Comparison of ENCODE assay signal across 10 mouse cellular contexts in genomic region chr6:135150311-135150710, GRCm38 (mm10). TPM values are rescaled to one million over a fixed set of nuclear protein-coding genes. Genes with fewer than 3 reads are reported as not detected.
A peak's percentile ranks its signal among the peaks of the same experiment; 100 is the strongest.
DNase-seq lines count a peak whose midpoint lies in the region; ATAC-seq lines count a peak whose summit lies in the region.
"Had no signal": no experiment of that assay in that cellular context is flagged by ENCODE, and none has a peak within 500 bp of the region (broad histone marks: within the 10 kb centered on the region; RNA-seq: fewer than 3 reads in every experiment).

No protein-coding gene starts in this region.

- no peak overlapping the region for H3K9ac ChIP-seq in midbrain, embryonic 14.5 days (replicated peaks; ENCODE audit: low read length)
- no peak overlapping the region for H3K9ac ChIP-seq in midbrain, embryonic 15.5 days
- no peak overlapping the region for H3K9ac ChIP-seq in lung, embryonic 16.5 days (ENCODE audit: low read length)
- H3K9ac ChIP-seq: heart, embryonic 15.5 days had no signal

- H3K27me3 ChIP-seq in midbrain, embryonic 14.5 days (ENCODE audit: control insufficient read depth, insufficient read depth, low read length), result no peaks in the 10 kb centered on the region
- H3K27me3 ChIP-seq in midbrain, embryonic 15.5 days (replicated peaks), result no peaks in the 10 kb centered on the region
- H3K27me3 ChIP-seq in lung, embryonic 16.5 days (ENCODE audit: control insufficient read depth, insufficient read depth, low read depth, low read length), result no peaks in the 10 kb centered on the region

- no peak for ATAC-seq in midbrain, embryonic 14.5 days (ENCODE audit: low FRiP score, low TSS enrichment)
- ATAC-seq in midbrain, embryonic 15.5 days (replicated peaks), result no peak
- ATAC-seq in erythroblast, adult 5-6 weeks (replicated peaks; ENCODE audit: low FRiP score, poor library complexity, severe bottlenecking), result peak; percentile 76
- peak; percentile 61; the same call in 1 of the 2 replicates for ATAC-seq in lung, embryonic 16.5 days (ENCODE audit: low read depth)

- no peak overlapping the region for H3K27ac ChIP-seq in midbrain, embryonic 14.5 days (replicated peaks; ENCODE audit: low read depth, low read length)
- H3K27ac ChIP-seq in midbrain, embryonic 15.5 days, result no peak overlapping the region
- no peak overlapping the region for H3K27ac ChIP-seq in lung, embryonic 16.5 days (ENCODE audit: low read length)
- H3K27ac ChIP-seq: heart, embryonic 15.5 days had no signal

- 38% methylated on average over 5 of the region's 5 CpGs for WGBS in midbrain, embryonic 14.5 days
- 32% methylated on average over 5 of the region's 5 CpGs for WGBS in midbrain, embryonic 15.5 days
- 34% methylated on average over 5 of the region's 5 CpGs for WGBS in lung, embryonic 16.5 days

- no peaks in the 10 kb centered on the region for H3K9me3 ChIP-seq in midbrain, embryonic 14.5 days (ENCODE audit: control insufficient read depth, low read length)
- no peaks in the 10 kb centered on the region for H3K9me3 ChIP-seq in midbrain, embryonic 15.5 days
- no peaks in the 10 kb centered on the region for H3K9me3 ChIP-seq in lung, embryonic 16.5 days (ENCODE audit: control insufficient read depth, low read length)
- H3K9me3 ChIP-seq: heart, embryonic 15.5 days had no signal

- no peak overlapping the region for H3K4me3 ChIP-seq in midbrain, embryonic 14.5 days (replicated peaks; ENCODE audit: low read depth, low read length)
- H3K4me3 ChIP-seq in midbrain, embryonic 15.5 days, result no peak overlapping the region
- no peak overlapping the region for H3K4me3 ChIP-seq in lung, embryonic 16.5 days (ENCODE audit: low read length)
- H3K4me3 ChIP-seq: heart, embryonic 15.5 days; myocyte had no signal

- peak; percentile 31 to 51 for DNase-seq in cerebellum, postnatal 14 days
- DNase-seq in cerebellum, adult 11-12 months, result no peak
- peak; percentile 64 for DNase-seq in midbrain, embryonic 14.5 days
- DNase-seq in gastrocnemius, postnatal 4 days (ENCODE audit: low spot score in 2 of 2), result no peak
- no peak for DNase-seq in cerebellum, adult 8-10 months

- H3K36me3 ChIP-seq in midbrain, embryonic 14.5 days (ENCODE audit: control insufficient read depth, insufficient read depth, low read length), result no peaks in the 10 kb centered on the region
- no peaks in the 10 kb centered on the region for H3K36me3 ChIP-seq in midbrain, embryonic 15.5 days (replicated peaks)
- no peaks in the 10 kb centered on the region for H3K36me3 ChIP-seq in lung, embryonic 16.5 days (ENCODE audit: control insufficient read depth, insufficient read depth, low read length)
- H3K36me3 ChIP-seq: heart, embryonic 15.5 days had no signal

- no peak overlapping the region for H3K4me2 ChIP-seq in midbrain, embryonic 14.5 days (ENCODE audit: low read length)
- no peak overlapping the region for H3K4me2 ChIP-seq in midbrain, embryonic 15.5 days
- no peak overlapping the region for H3K4me2 ChIP-seq in lung, embryonic 16.5 days (ENCODE audit: low read depth, low read length)
- H3K4me2 ChIP-seq: heart, embryonic 15.5 days had no signal

- H3K4me1 ChIP-seq in midbrain, embryonic 14.5 days (ENCODE audit: control insufficient read depth, insufficient read depth, low read length), result no peaks in the 10 kb centered on the region
- H3K4me1 ChIP-seq in midbrain, embryonic 15.5 days, result no peaks in the 10 kb centered on the region
- no peaks in the 10 kb centered on the region for H3K4me1 ChIP-seq in lung, embryonic 16.5 days (replicated peaks; ENCODE audit: control insufficient read depth, insufficient read depth, low read length)
- H3K4me1 ChIP-seq: heart, embryonic 15.5 days had no signal

RNA-seq across cellular contexts. Expression of gene Gprc5d, which starts 32.2 kb away (rescaled TPM):
- not detected in 2 replicates for polyA plus RNA-seq in midbrain, embryonic 14.5 days (2014; fragmentation: Nextera tagmentation; extraction: Ambion mirVana)
- not detected in 2 replicates for polyA plus RNA-seq in midbrain, embryonic 15.5 days (2015; fragmentation: Nextera tagmentation; extraction: Ambion mirVana)
- total RNA-seq in erythroblast, adult 5-6 weeks (2015; ENCODE audit: low replicate concordance), result not detected in 2 replicates
- not detected in 2 replicates for total RNA-seq in erythroblast, adult 5-6 weeks (2017; ENCODE audit: low replicate concordance)
- not detected in 2 replicates for polyA plus RNA-seq in lung, embryonic 16.5 days (2015; fragmentation: Nextera tagmentation; extraction: Ambion mirVana)
- total RNA-seq in gastrocnemius, postnatal 4 days (2021), result not detected
- polyA plus RNA-seq: heart, embryonic 15.5 days had no signal

RNA-seq across cellular contexts. Expression of gene Fam234b, which starts 47.5 kb away (rescaled TPM):
- polyA plus RNA-seq in midbrain, embryonic 14.5 days (2014; fragmentation: Nextera tagmentation; extraction: Ambion mirVana), result 122 and 133 TPM in 2 replicates
- 110 and 117 TPM in 2 replicates for polyA plus RNA-seq in midbrain, embryonic 15.5 days (2015; fragmentation: Nextera tagmentation; extraction: Ambion mirVana)
- 96.6 and 108 TPM in 2 replicates for total RNA-seq in erythroblast, adult 5-6 weeks (2015; ENCODE audit: low replicate concordance)
- 155 and 168 TPM in 2 replicates for total RNA-seq in erythroblast, adult 5-6 weeks (2017; ENCODE audit: low replicate concordance)
- polyA plus RNA-seq in lung, embryonic 16.5 days (2015; fragmentation: Nextera tagmentation; extraction: Ambion mirVana), result 22.8 and 26.0 TPM in 2 replicates
- total RNA-seq in gastrocnemius, postnatal 4 days (2021), result 1 to 10 TPM; 6.0 to 6.5 TPM

RNA-seq across cellular contexts. Expression of gene Hebp1, which starts 47.5 kb away (rescaled TPM):
- 3.5 and 8.0 TPM in 2 replicates for polyA plus RNA-seq in midbrain, embryonic 14.5 days (2014; fragmentation: Nextera tagmentation; extraction: Ambion mirVana)
- polyA plus RNA-seq in midbrain, embryonic 15.5 days (2015; fragmentation: Nextera tagmentation; extraction: Ambion mirVana), result 4.7 and 6.1 TPM in 2 replicates
- total RNA-seq in erythroblast, adult 5-6 weeks (2015; ENCODE audit: low replicate concordance), result 72.1 and 87.8 TPM in 2 replicates
- total RNA-seq in erythroblast, adult 5-6 weeks (2017; ENCODE audit: low replicate concordance), result 143 and 274 TPM in 2 replicates
- 11.4 and 18.4 TPM in 2 replicates for polyA plus RNA-seq in lung, embryonic 16.5 days (2015; fragmentation: Nextera tagmentation; extraction: Ambion mirVana)
- total RNA-seq in gastrocnemius, postnatal 4 days (2021), result 10 to 100 TPM; 20.7 to 30.2 TPM

Comparison
In these comparisons a context has a peak if more than half of its experiments do, and no peak if none do; other contexts are left out.
1. DNase-seq: peak in cerebellum, postnatal 14 days (2 of 2) and midbrain, embryonic 14.5 days (single experiment); none in cerebellum, adult 11-12 months (single experiment), gastrocnemius, postnatal 4 days (0 of 2) and cerebellum, adult 8-10 months (single experiment).
2. ATAC-seq: peak in erythroblast, adult 5-6 weeks (single experiment) and lung, embryonic 16.5 days (single experiment); none in midbrain, embryonic 14.5 days (single experiment) and midbrain, embryonic 15.5 days (single experiment).